Mouse (Mus musculus) hindbrain, embryonic 10.5 days (tissue): ENCODE results near the gene 1700061G19Rik. TPM values are rescaled to one million over a fixed set of nuclear protein-coding genes. Genes with fewer than 3 reads are reported as not detected.

Source experiments
- DNase-seq: peaks from one replicate; pipeline ENCODE4 v3.0.0-alpha.2; 2017; ENCODE audit warnings: low spot score
- H3K27ac ChIP-seq: fragments of 300-500 bp; sonication (generic); 2 replicates; pipeline ENCODE4 v1.5.1; 2016; ENCODE audit warnings: mild to moderate bottlenecking, moderate library complexity
- H3K27me3 ChIP-seq: fragments of 300-500 bp; sonication (generic); 2 replicates; pipeline ENCODE4 v1.6.1; 2016; ENCODE audit warnings: mild to moderate bottlenecking; ENCODE audit not compliant: poor library complexity, insufficient read depth, severe bottlenecking
- H3K36me3 ChIP-seq: fragments of 300-500 bp; sonication (generic); 2 replicates; pipeline ENCODE4 v1.6.1; 2016; ENCODE audit warnings: mild to moderate bottlenecking, moderate library complexity
- H3K4me1 ChIP-seq: fragments of 300-500 bp; sonication (generic); replicated peaks from 2 replicates; pipeline ENCODE4 v1.6.1; 2016; ENCODE audit warnings: mild to moderate bottlenecking
- H3K4me3 ChIP-seq: fragments of 300-500 bp; sonication (generic); 2 replicates; pipeline ENCODE4 v1.5.1; 2016; ENCODE audit warnings: mild to moderate bottlenecking, moderate library complexity
- H3K9me3 ChIP-seq: fragments of 300-500 bp; sonication (generic); 2 replicates; pipeline ENCODE4 v1.6.1; 2016; ENCODE audit warnings: mild to moderate bottlenecking, moderate library complexity
- whole genome bisulfite sequencing: fragments of 180-500 bp; shearing (Covaris S2); methylation state at CpG from one replicate; pipeline ENCODE4 v1.1.7; 2016; 5-methylcytosine and 5-hydroxymethylcytosine counted together
- polyA plus RNA-seq: library from polyadenylated mRNA; unstranded; fragments of >200 nt; fragmentation: Nextera tagmentation; extraction: Ambion mirVana; gene quantifications from 2 replicates; pipeline ENCODE4 v1.2.1, GENCODE M21; 2016

Gene 1700061G19Rik
- polyA plus RNA-seq, 1 experiment from 2014 or later = 0.63 TPM

- H3K27me3 ChIP-seq = no peaks in the 10 kb centered on the region
- H3K4me3 ChIP-seq = no peak overlapping the region
- H3K27ac ChIP-seq = no peak overlapping the region
- H3K36me3 ChIP-seq = no peaks in the 10 kb centered on the region
- no peaks in the 10 kb centered on the region for H3K9me3 ChIP-seq
- no peak for DNase-seq
- no peaks in the 10 kb centered on the region for H3K4me1 ChIP-seq
- WGBS = 86% methylated on average over 3 of the region's 3 CpGs
Measured at GRCm38 (mm10) chr17:56876465-56876864, 1.2 kb downstream of the 1700061G19Rik start.

GRCm38 (mm10) chr17:56876981-56877380, 1.7 kb downstream of the 1700061G19Rik start:
- DNase-seq = no peak
- WGBS = 67% methylated on average over 8 of the region's 8 CpGs

GRCm38 (mm10) chr17:56877426-56877825, 2.1 kb downstream of the 1700061G19Rik start:
- WGBS = 92% methylated on average over 19 of the region's 19 CpGs
- no peak overlapping the region for H3K4me3 ChIP-seq

More at GRCm38 (mm10) chr17:56876981-56877380, 1.7 kb downstream of the 1700061G19Rik start:
- Histone ChIP-seq H3K4me1 (no peaks in the 10 kb centered on the region), H3K4me3 (no peak overlapping the region), H3K9me3 (no peaks in the 10 kb centered on the region), H3K36me3 (no peaks in the 10 kb centered on the region), H3K27me3 (no peaks in the 10 kb centered on the region), H3K27ac (no peak overlapping the region)

GRCm38 (mm10) chr17:56883612-56884011, 8.3 kb downstream of the 1700061G19Rik start:
- H3K4me1 ChIP-seq = peaks cover 7% of the 10 kb centered on the region; the same call in 1 of the 2 replicates
- peaks cover 10% of the 10 kb centered on the region for H3K36me3 ChIP-seq
- no peak for DNase-seq
- H3K27me3 ChIP-seq = no peaks in the 10 kb centered on the region
- 51% methylated on average over 17 of the region's 17 CpGs for WGBS
- no peak overlapping the region for H3K4me3 ChIP-seq
- H3K9me3 ChIP-seq = peaks cover 13% of the 10 kb centered on the region; the same call in 1 of the 2 replicates
- H3K27ac ChIP-seq = no peak overlapping the region

More at GRCm38 (mm10) chr17:56877426-56877825, 2.1 kb downstream of the 1700061G19Rik start:
- no peaks in the 10 kb centered on the region for H3K36me3 ChIP-seq
- DNase-seq = no peak
- H3K27me3 ChIP-seq = no peaks in the 10 kb centered on the region
- no peaks in the 10 kb centered on the region for H3K9me3 ChIP-seq
- no peaks in the 10 kb centered on the region for H3K4me1 ChIP-seq
- no peak overlapping the region for H3K27ac ChIP-seq

GRCm38 (mm10) chr17:56884331-56884730, 9.1 kb downstream of the 1700061G19Rik start:
- peaks cover 7% of the 10 kb centered on the region; the same call in 1 of the 2 replicates for H3K4me1 ChIP-seq
- no peak overlapping the region for H3K27ac ChIP-seq
- H3K4me3 ChIP-seq = no peak overlapping the region
- no peaks in the 10 kb centered on the region for H3K27me3 ChIP-seq
- 80% methylated on average over 5 of the region's 5 CpGs for WGBS
- peaks cover 17% of the 10 kb centered on the region for H3K36me3 ChIP-seq
- H3K9me3 ChIP-seq = peaks cover 17% of the 10 kb centered on the region; the same call in 1 of the 2 replicates
- no peak for DNase-seq

- no peak overlapping the region for H3K27ac ChIP-seq
- no peak for DNase-seq
- H3K36me3 ChIP-seq = peaks cover 22% of the 10 kb centered on the region
- peaks cover 7% of the 10 kb centered on the region; the same call in 1 of the 2 replicates for H3K4me1 ChIP-seq
- no peaks in the 10 kb centered on the region for H3K27me3 ChIP-seq
- peaks cover 17% of the 10 kb centered on the region; the same call in 1 of the 2 replicates for H3K9me3 ChIP-seq
- no peak overlapping the region for H3K4me3 ChIP-seq
- 93% methylated on average over 17 of the region's 17 CpGs for WGBS
Measured at GRCm38 (mm10) chr17:56884809-56885208, 9.5 kb downstream of the 1700061G19Rik start.

GRCm38 (mm10) chr17:56888050-56888449, 12.8 kb downstream of the 1700061G19Rik start:
- Histone ChIP-seq H3K27ac (no peak overlapping the region), H3K4me1 (peaks cover 7% of the 10 kb centered on the region; the same call in 1 of the 2 replicates), H3K9me3 (peaks cover 17% of the 10 kb centered on the region; the same call in 1 of the 2 replicates), H3K27me3 (no peaks in the 10 kb centered on the region), H3K4me3 (no peak overlapping the region), H3K36me3 (peaks cover 54% of the 10 kb centered on the region)
- 70% methylated on average over 3 of the region's 3 CpGs for whole genome bisulfite sequencing
- DNase-seq = no peak

- Histone ChIP-seq H3K4me1 (no peaks in the 10 kb centered on the region), H3K27me3 (no peaks in the 10 kb centered on the region), H3K4me3 (no peak overlapping the region), H3K36me3 (peaks cover 74% of the 10 kb centered on the region), H3K27ac (no peak overlapping the region), H3K9me3 (peaks cover 10% of the 10 kb centered on the region; the same call in 1 of the 2 replicates)
- 96% methylated on average over 2 of the region's 2 CpGs for WGBS
- no peak for DNase-seq
Measured at GRCm38 (mm10) chr17:56890018-56890417, 14.7 kb downstream of the 1700061G19Rik start.

GRCm38 (mm10) chr17:56895368-56895918, 20.2 kb downstream of the 1700061G19Rik start:
- Histone ChIP-seq H3K27me3 (no peaks in the 10 kb centered on the region), H3K9me3 (no peaks in the 10 kb centered on the region), H3K36me3 (peaks cover 99% of the 10 kb centered on the region), H3K4me3 (no peak overlapping the region), H3K4me1 (peaks cover 11% of the 10 kb centered on the region), H3K27ac (no peak overlapping the region)
- no peak for DNase-seq
- 95% methylated on average over 9 of the region's 9 CpGs for WGBS

GRCm38 (mm10) chr17:56896513-56897129, 21.3 kb downstream of the 1700061G19Rik start:
- no peak for DNase-seq
- Histone ChIP-seq H3K27ac (peak overlapping the region; percentile 5; the same call in 1 of the 2 replicates), H3K4me3 (no peak overlapping the region), H3K36me3 (peaks cover 100% of the 10 kb centered on the region), H3K27me3 (no peaks in the 10 kb centered on the region), H3K9me3 (no peaks in the 10 kb centered on the region), H3K4me1 (peaks cover 11% of the 10 kb centered on the region)
- WGBS = 81% methylated on average over 6 of the region's 6 CpGs

- Histone ChIP-seq H3K4me1 (peaks cover 11% of the 10 kb centered on the region), H3K9me3 (no peaks in the 10 kb centered on the region), H3K4me3 (no peak overlapping the region), H3K36me3 (peaks cover 100% of the 10 kb centered on the region), H3K27ac (no peak overlapping the region), H3K27me3 (no peaks in the 10 kb centered on the region)
- peak; percentile 69 for DNase-seq
- 87% methylated on average over 7 of the region's 7 CpGs for WGBS
Measured at GRCm38 (mm10) chr17:56897630-56898195, 22.4 kb downstream of the 1700061G19Rik start.

GRCm38 (mm10) chr17:56902698-56903097, 27.4 kb downstream of the 1700061G19Rik start:
- DNase-seq = no peak
- H3K27ac ChIP-seq = no peak overlapping the region
- H3K4me3 ChIP-seq = no peak overlapping the region
- H3K9me3 ChIP-seq = no peaks in the 10 kb centered on the region
- peaks cover 100% of the 10 kb centered on the region for H3K36me3 ChIP-seq
- H3K27me3 ChIP-seq = no peaks in the 10 kb centered on the region
- H3K4me1 ChIP-seq = peaks cover 9% of the 10 kb centered on the region; the same call in 1 of the 2 replicates
- WGBS = 80% methylated on average over 5 of the region's 5 CpGs

GRCm38 (mm10) chr17:56906166-56906565, 30.9 kb downstream of the 1700061G19Rik start:
- H3K27me3 ChIP-seq = no peaks in the 10 kb centered on the region
- WGBS = 92% methylated on average over 3 of the region's 3 CpGs
- peaks cover 9% of the 10 kb centered on the region; the same call in 1 of the 2 replicates for H3K4me1 ChIP-seq
- H3K36me3 ChIP-seq = peaks cover 100% of the 10 kb centered on the region
- H3K4me3 ChIP-seq = no peak overlapping the region
- DNase-seq = no peak
- no peaks in the 10 kb centered on the region for H3K9me3 ChIP-seq
- no peak overlapping the region for H3K27ac ChIP-seq
